Mouse (Mus musculus) mouse embryonic stem cell (cell line): ENCODE measurements around the gene Gm11116.
"Not testable (repeated sequence)": the region's sequence is repeated elsewhere in the genome, so short reads cannot be mapped to it uniquely, and the experiment has no call there.

Source experiments
- in situ Hi-C, 2 experiments: fragments of 300-500 bp; cut with MboI; formaldehyde crosslinking; loops; 1 replicate in 1 of 2; 3 replicates in 1 of 2; pipeline ENCODE4 v1.14.3; 2019 to 2020; ENCODE audit warnings: low sequenced_read_pairs in 2 of 2, low pct_unique_long_range_greater_than_20kb in 1 of 2, mixed read lengths in 1 of 2; ENCODE audit not compliant: unreplicated experiment in 1 of 2

Gm11116 gene

DNA sequence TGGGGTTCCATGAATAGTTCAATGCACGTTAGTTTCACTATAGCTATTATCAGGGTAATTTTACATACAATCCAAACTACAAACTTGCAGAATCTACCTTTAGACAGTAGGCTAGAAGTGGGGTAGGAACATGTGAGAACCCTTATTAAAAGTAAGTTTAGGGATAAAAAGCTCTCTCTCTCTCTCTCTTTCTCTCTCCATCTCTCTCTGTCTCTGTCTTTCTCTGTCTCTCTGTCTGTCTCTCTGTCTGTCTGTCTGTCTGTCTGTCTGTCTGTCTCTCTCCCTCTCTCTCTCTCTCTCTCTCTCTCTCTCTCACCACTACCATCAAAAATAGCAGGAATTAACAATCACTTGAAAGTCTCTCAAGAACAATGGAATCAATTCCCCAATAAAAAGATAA is at the start of gene Gm11116:
Gm11116 (minus strand) TSS at position 101 of the 400 bp plus-strand sequence.
- in situ Hi-C loops, result no loop called here

DNA sequence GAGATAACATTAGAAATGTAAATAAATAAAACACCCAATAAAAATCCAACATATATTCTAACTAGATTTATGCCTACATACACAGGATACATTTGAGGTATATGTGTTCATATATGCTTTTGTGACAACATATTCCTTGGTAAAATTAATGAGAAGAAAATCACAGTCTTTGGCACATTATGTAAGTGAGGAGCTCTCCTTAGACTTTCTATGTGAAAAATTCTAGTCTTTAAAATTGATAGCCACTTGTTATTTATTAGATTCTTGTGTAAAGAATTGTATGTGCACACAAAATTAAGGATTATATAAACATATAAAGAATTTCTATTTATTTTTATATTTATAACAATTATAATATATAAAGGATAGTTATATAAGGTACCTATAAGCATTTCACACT is 42.7 kb upstream of the Gm11116 start, which contains the start of gene Gm11115:
Gm11115 (minus strand) TSS at position 101 of the 400 bp plus-strand sequence.
- in situ Hi-C loops, result no loop called here

DNA sequence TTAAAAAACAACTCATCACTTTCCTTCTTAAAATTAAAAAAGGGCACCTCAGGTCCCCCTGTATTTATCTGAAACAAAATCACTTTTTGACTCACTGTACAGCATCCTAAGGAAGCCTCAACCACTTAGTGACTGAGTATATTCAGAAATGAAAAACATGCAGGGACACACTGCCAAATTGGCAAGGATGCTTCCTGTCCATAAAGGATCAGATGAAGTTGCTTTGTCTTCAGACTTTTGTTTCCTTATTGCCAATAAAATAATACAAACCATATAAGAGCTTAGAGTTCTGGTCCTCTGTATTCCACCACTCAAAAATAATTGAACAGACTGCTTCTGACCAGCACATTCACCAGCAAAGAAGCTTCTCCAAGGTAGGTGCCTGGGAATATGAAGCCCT is 25.1 kb downstream of the Gm11116 start, which contains the start of gene Smr2:
Smr2 (plus strand) TSS at position 301 of the 400 bp plus-strand sequence.
- in situ Hi-C loops, result not testable (repeated sequence)
